Mouse (Mus musculus) MEL (cell line): ENCODE measurements around the gene Tmem219. TPM values are rescaled to one million over a fixed set of nuclear protein-coding genes. Genes with fewer than 3 reads are reported as not detected.

Experiments
- DNase-seq: peaks from one replicate; pipeline ENCODE4 v3.0.0; 2011; ENCODE audit warnings: low read depth, low spot score
- H3K27ac ChIP-seq: 2 replicates; pipeline ENCODE4 v1.5.1; 2012; ENCODE audit warnings: low read depth, mild to moderate bottlenecking, control low read depth, low read length, moderate library complexity; ENCODE audit not compliant: control insufficient read depth
- H3K27me3 ChIP-seq, 2 experiments: fragments of 150-350 bp in 1 of 2; sonication (generic) in 1 of 2; 2 replicates each; pipeline ENCODE4 v1.6.1; 2012; ENCODE audit warnings: low read length in 2 of 2, mild to moderate bottlenecking in 2 of 2, improper control_type of control experiment in 1 of 2, moderate library complexity in 1 of 2; ENCODE audit not compliant: insufficient read depth in 2 of 2, control insufficient read depth in 1 of 2
- H3K36me3 ChIP-seq, 2 experiments: 2 replicates each; pipeline ENCODE4 v1.6.1; 2012 to 2014; ENCODE audit warnings: low read length in 2 of 2, improper control_type of control experiment in 1 of 2, inconsistent platforms in 1 of 2, mild to moderate bottlenecking in 1 of 2; ENCODE audit not compliant: insufficient read depth in 2 of 2, control insufficient read depth in 1 of 2
- H3K4me1 ChIP-seq, 2 experiments: fragments of 150-350 bp in 1 of 2; sonication (generic) in 1 of 2; 2 replicates each; pipeline ENCODE4 v1.6.1; 2012; ENCODE audit warnings: low read length in 2 of 2, improper control_type of control experiment in 1 of 2, mild to moderate bottlenecking in 1 of 2; ENCODE audit not compliant: insufficient read depth in 2 of 2, control insufficient read depth in 1 of 2
- H3K4me3 ChIP-seq, 2 experiments: fragments of 150-350 bp in 1 of 2; sonication (generic) in 1 of 2; 2 replicates each; pipeline ENCODE4 v1.5.1; 2012; ENCODE audit warnings: low read depth in 2 of 2, low read length in 2 of 2, mild to moderate bottlenecking in 2 of 2, moderate library complexity in 2 of 2, control low read depth in 1 of 2, improper control_type of control experiment in 1 of 2; ENCODE audit not compliant: control insufficient read depth in 1 of 2, insufficient read depth in 1 of 2
- H3K79me2 ChIP-seq: 2 replicates; pipeline ENCODE4 v1.6.1; 2012; ENCODE audit warnings: mild to moderate bottlenecking, low read length, moderate library complexity; ENCODE audit not compliant: control insufficient read depth, poor library complexity, insufficient read depth
- H3K9ac ChIP-seq: 2 replicates; pipeline ENCODE4 v1.6.1; 2012; ENCODE audit warnings: low read depth, mild to moderate bottlenecking, control low read depth, low read length, moderate library complexity; ENCODE audit not compliant: control insufficient read depth, poor library complexity, severe bottlenecking
- H3K9me3 ChIP-seq: fragments of 150-350 bp; sonication (generic); replicated peaks from 2 replicates; pipeline ENCODE4 v1.6.1; 2012; ENCODE audit warnings: mild to moderate bottlenecking, low read length, improper control_type of control experiment, moderate library complexity; ENCODE audit not compliant: insufficient read depth
- ELF1 ChIP-seq: IDR thresholded peaks from 2 replicates; pipeline ENCODE4 v1.6.1; 2014; ENCODE audit warnings: low read depth, mild to moderate bottlenecking, inconsistent platforms, low read length, improper control_type of control experiment, moderate library complexity
- ETS1 ChIP-seq: IDR thresholded peaks from 2 replicates; pipeline ENCODE4 v1.6.1; 2012; ENCODE audit warnings: low read depth, mild to moderate bottlenecking, inconsistent platforms, low read length, improper control_type of control experiment, moderate library complexity
- KAT2A ChIP-seq: conservative IDR thresholded peaks from 2 replicates; pipeline ENCODE4 v1.6.1; 2012; ENCODE audit warnings: low read depth, low read length, improper control_type of control experiment, inconsistent platforms
- MAX ChIP-seq: IDR thresholded peaks from 2 replicates; pipeline ENCODE4 v1.6.1; 2011; ENCODE audit warnings: low read length, improper control_type of control experiment
- MAZ ChIP-seq: IDR thresholded peaks from 2 replicates; pipeline ENCODE4 v1.6.1; 2012; ENCODE audit warnings: low read depth, mild to moderate bottlenecking, inconsistent platforms, low read length, improper control_type of control experiment
- MXI1 ChIP-seq: IDR thresholded peaks from 2 replicates; pipeline ENCODE4 v1.6.1; 2011; ENCODE audit warnings: mild to moderate bottlenecking, low read depth, low read length, improper control_type of control experiment
- MYB ChIP-seq: IDR thresholded peaks from 2 replicates; pipeline ENCODE4 v1.6.1; 2011; ENCODE audit warnings: mild to moderate bottlenecking, low read depth, low read length, improper control_type of control experiment
- MYC ChIP-seq: IDR thresholded peaks from 2 replicates; pipeline ENCODE4 v1.6.1; 2011; ENCODE audit warnings: low read depth, mild to moderate bottlenecking, low read length, improper control_type of control experiment, moderate library complexity
- POLR2A ChIP-seq, 2 experiments: IDR thresholded peaks; 2 replicates each; pipeline ENCODE4 v1.6.1; 2011 to 2012; ENCODE audit warnings: low read length in 2 of 2, mild to moderate bottlenecking in 2 of 2, control low read depth in 1 of 2, improper control_type of control experiment in 1 of 2, low read depth in 1 of 2, moderate library complexity in 1 of 2; ENCODE audit not compliant: control insufficient read depth in 1 of 2, insufficient read depth in 1 of 2, poor library complexity in 1 of 2
- POLR2AphosphoS2 ChIP-seq: IDR thresholded peaks from 2 replicates; pipeline ENCODE4 v1.6.1; 2011; ENCODE audit warnings: low read length, improper control_type of control experiment
- POLR2AphosphoS5 ChIP-seq: IDR thresholded peaks from 2 replicates; pipeline ENCODE4 v1.6.1; 2012; ENCODE audit warnings: low read depth, borderline replicate concordance, mild to moderate bottlenecking, inconsistent platforms, low read length, moderate library complexity, mixed read lengths
- SIN3A ChIP-seq: IDR thresholded peaks from 2 replicates; pipeline ENCODE4 v1.6.1; 2012; ENCODE audit warnings: low read length, improper control_type of control experiment, inconsistent platforms
- SMC3 ChIP-seq: IDR thresholded peaks from 2 replicates; pipeline ENCODE4 v1.6.1; 2011; ENCODE audit warnings: low read depth, low read length, improper control_type of control experiment
- TBP ChIP-seq: IDR thresholded peaks from 2 replicates; pipeline ENCODE4 v1.8.0; 2011; ENCODE audit warnings: low read depth, low read length, improper control_type of control experiment
- ZMIZ1 ChIP-seq: IDR thresholded peaks from 2 replicates; pipeline ENCODE4 v1.6.1; 2012; ENCODE audit warnings: low read depth, mild to moderate bottlenecking, inconsistent platforms, low read length, improper control_type of control experiment, moderate library complexity
- ZNF384 ChIP-seq: IDR thresholded peaks from 2 replicates; pipeline ENCODE4 v1.6.1; 2012; ENCODE audit warnings: low read depth, mild to moderate bottlenecking, inconsistent platforms, low read length, improper control_type of control experiment
- polyA plus RNA-seq, 2 experiments: library from polyadenylated mRNA; stranded (reverse) in 1 of 2; unstranded in 1 of 2; fragments of >175 nt in 1 of 2; fragments of >200 nt in 1 of 2; gene quantifications; 2 replicates each; pipeline versions ENCODE4 v1.2.1 to v1.2.4; 2012; ENCODE audit warnings: low replicate concordance in 2 of 2, low read depth in 1 of 2; ENCODE audit not compliant: insufficient read length in 2 of 2, insufficient read depth in 1 of 2, missing spikeins in 1 of 2
- total RNA-seq: library from RNA; depleted of rRNA; stranded (reverse); fragments of 300-350 nt; gene quantifications from 2 replicates; pipeline ENCODE4 v1.2.3, GENCODE M21; 2012

The Tmem219 gene
- total and polyA plus RNA-seq, 3 experiments = 18.0 to 34.5 TPM; not detected in 1

DNA sequence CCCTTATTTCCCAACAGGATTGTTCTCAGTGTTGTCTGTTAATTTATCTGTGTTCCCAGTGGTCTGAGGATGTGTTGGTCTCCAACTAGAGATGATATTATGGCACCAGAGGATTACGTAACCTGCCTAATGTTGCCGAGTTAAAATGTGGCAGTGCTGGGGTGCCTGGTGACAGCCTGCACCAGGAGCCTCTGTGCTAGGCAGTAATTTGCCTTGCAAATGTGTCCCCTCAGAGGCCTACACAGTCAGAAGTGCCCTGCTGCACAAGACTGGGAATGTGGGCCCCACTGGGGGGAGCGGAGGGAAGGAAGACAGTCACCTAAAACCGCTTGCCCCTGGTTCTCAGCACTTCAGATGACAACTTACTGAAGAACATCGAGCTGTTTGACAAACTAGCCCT lies 19.1 kb upstream of the Tmem219 start:
- H3K36me3 ChIP-seq = peaks cover 0 to 8% of the 10 kb centered on the region in 2 experiments; a peak in 2 of 4 replicates
- no peak overlapping the region for H3K27ac ChIP-seq
- no peaks in the 10 kb centered on the region for H3K27me3 ChIP-seq
- H3K9ac ChIP-seq = no peak overlapping the region
- H3K79me2 ChIP-seq = no peaks in the 10 kb centered on the region
- H3K4me1 ChIP-seq = no peaks in the 10 kb centered on the region
- DNase-seq = no peak
- H3K4me3 ChIP-seq = no peak overlapping the region
- no peaks in the 10 kb centered on the region for H3K9me3 ChIP-seq
- TF ChIP-seq POLR2AphosphoS5 (no peak), MYB (no peak)

DNA sequence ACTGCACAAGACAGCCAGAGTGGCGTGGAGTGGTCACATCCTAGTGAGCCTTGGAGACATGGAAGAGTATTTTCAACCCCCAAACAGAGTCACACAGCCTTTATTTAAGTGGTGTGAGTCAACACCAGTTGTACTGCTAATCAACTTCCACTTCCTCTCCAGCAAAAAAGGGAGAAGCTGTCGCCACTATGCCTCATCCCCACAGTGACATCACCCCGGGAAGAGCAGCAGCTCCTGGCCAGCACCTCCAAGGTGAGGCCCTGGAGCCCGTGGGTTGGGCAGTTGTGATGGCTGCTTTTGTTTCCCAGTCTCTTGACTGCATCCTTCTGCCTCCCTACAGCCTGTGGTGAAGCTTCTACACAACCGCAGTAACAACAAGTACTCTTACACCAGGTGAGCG lies 18.5 kb upstream of the Tmem219 start:
- H3K4me3 ChIP-seq = no peak overlapping the region
- no peaks in the 10 kb centered on the region for H3K27me3 ChIP-seq
- H3K27ac ChIP-seq = no peak overlapping the region
- no peaks in the 10 kb centered on the region for H3K4me1 ChIP-seq
- peak; percentile 37 for DNase-seq
- H3K79me2 ChIP-seq = no peaks in the 10 kb centered on the region
- peaks cover 0 to 14% of the 10 kb centered on the region in 2 experiments; a peak in 2 of 4 replicates for H3K36me3 ChIP-seq
- H3K9ac ChIP-seq = no peak overlapping the region
- H3K9me3 ChIP-seq = no peaks in the 10 kb centered on the region
- TF ChIP-seq MXI1 (no peak), ETS1 (0 out of 2 replicates have a peak, but pooled peaks have one; percentile 15)

DNA sequence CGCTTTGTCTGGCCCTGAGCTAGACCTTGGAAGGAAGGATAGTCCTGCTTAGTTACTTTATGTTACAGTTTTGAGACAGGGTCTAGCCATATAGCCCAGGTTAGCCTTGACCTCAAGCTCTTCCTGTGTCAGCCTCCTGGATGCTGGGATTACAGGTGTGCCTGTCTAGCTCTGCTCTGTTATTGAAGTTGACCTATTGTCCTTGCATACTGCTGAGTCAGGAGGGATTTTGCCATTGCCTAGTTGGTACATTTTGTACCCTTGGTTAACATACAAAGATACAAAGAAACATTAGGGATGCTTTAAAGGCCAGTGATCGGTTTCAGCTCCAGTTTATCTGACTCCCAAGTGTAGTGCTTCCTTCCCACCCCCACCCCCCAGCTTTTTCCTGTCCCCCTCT lies 9.9 kb upstream of the Tmem219 start:
- H3K9me3 ChIP-seq = no peaks in the 10 kb centered on the region
- H3K27me3 ChIP-seq = no peaks in the 10 kb centered on the region
- H3K4me3 ChIP-seq = no peak overlapping the region
- H3K4me1 ChIP-seq = peaks cover 5 to 9% of the 10 kb centered on the region in 2 experiments
- H3K27ac ChIP-seq = no peak overlapping the region
- DNase-seq = no peak
- peaks cover 5 to 18% of the 10 kb centered on the region in 2 experiments for H3K36me3 ChIP-seq
- TF ChIP-seq SMC3 (no peak), MAX (no peak), MXI1 (no peak)
- peaks cover 14% of the 10 kb centered on the region for H3K79me2 ChIP-seq
- H3K9ac ChIP-seq = no peak overlapping the region

DNA sequence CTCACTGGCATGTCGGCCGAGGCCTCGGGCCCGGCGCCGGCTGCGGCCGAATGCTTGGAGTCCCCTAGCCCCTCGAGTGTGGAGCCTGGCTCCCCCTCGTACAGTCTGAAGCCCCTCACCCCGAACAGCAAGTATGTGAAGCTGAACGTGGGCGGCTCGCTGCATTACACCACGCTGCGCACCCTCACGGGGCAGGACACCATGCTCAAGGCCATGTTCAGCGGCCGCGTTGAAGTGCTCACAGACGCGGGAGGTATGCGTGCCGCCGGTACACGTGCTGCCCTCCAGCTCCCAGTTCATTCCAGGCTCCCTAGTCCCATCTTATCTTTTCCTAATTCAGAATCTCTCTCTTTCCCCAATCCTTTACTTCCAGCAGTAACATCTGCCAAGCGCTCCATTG lies 6.3 kb upstream of the Tmem219 start:
- peaks cover 14% of the 10 kb centered on the region for H3K79me2 ChIP-seq
- peaks cover 17 to 27% of the 10 kb centered on the region in 2 experiments for H3K4me1 ChIP-seq
- H3K9ac ChIP-seq = peak overlapping the region; percentile 99
- peak; percentile 66 for DNase-seq
- TF ChIP-seq ZMIZ1 = no peak
- no peak for TF ChIP-seq KAT2A
- no peak for TF ChIP-seq ELF1
- no peak for TF ChIP-seq ETS1
- TF ChIP-seq ZNF384 = no peak
- peak; percentile 82; the same call in 1 of the 2 replicates for TF ChIP-seq MYC
- TF ChIP-seq POLR2AphosphoS2 = no peak
- TF ChIP-seq MXI1 = peak; percentile 89
- TF ChIP-seq SIN3A = peak; percentile 31; the same call in 1 of the 2 replicates
- TF ChIP-seq POLR2A (IDR thresholded peaks at IDR 0.05; ENCODE audit: control insufficient read depth in 1 of 2, insufficient read depth in 1 of 2, low read depth in 1 of 2, low read length in 2 of 2, poor library complexity in 1 of 2) = no peak
- 0 out of 2 replicates have a peak, but pooled peaks have one; percentile 37 for TF ChIP-seq TBP
- TF ChIP-seq POLR2AphosphoS5 = no peak
- peak; percentile 67 for TF ChIP-seq MAX
- 0 out of 2 replicates have a peak, but pooled peaks have one; percentile 29 for TF ChIP-seq MAZ
- peak overlapping the region; percentile 79 for H3K27ac ChIP-seq
- peak overlapping the region; percentile 85 to 99 for H3K4me3 ChIP-seq
- H3K9me3 ChIP-seq = no peaks in the 10 kb centered on the region
- no peaks in the 10 kb centered on the region for H3K27me3 ChIP-seq
- H3K36me3 ChIP-seq = peaks cover 0 to 20% of the 10 kb centered on the region in 2 experiments; a peak in 2 of 4 replicates
